Mouse (Mus musculus): ENCODE measurements around the gene Gnaz. TPM values are rescaled to one million over a fixed set of nuclear protein-coding genes. Genes with fewer than 3 reads are reported as not detected.
A peak's percentile ranks its signal among the peaks of the same experiment; 100 is the strongest.

Gnaz gene
- 100 to 1,000 TPM; 137 to 144 TPM for total RNA-seq (2021)
- long read RNA-seq, transcript Gnaz-201 (4 exons, 3,519 nt) = major isoform, 45 of 107 reads
- long read RNA-seq, transcript Gnaz-202 (2 exons, 3,331 nt) = minor isoform, 8 of 107 reads
- long read RNA-seq, partial matches to known transcripts = 2 of 107 reads
- long read RNA-seq, other reads (novel, unspliced or antisense) = 52 of 107 reads

GRCm38 (mm10) chr10:74966850-74967451 is at the start of gene Gnaz:
Gene Gnaz, plus strand, starts transcription at chr10:74967177.
- DNase-seq (ENCODE audit: low spot score in 2 of 2) = peak; percentile 99

- no peak for DNase-seq (ENCODE audit: low spot score in 2 of 2)
These were observed 47.7 kb upstream of the Gnaz start for GRCm38 (mm10) chr10:74919277-74919676.

GRCm38 (mm10) chr10:74920853-74921567 is 46.0 kb upstream of the Gnaz start:
- DNase-seq (ENCODE audit: low spot score in 2 of 2) = peak; percentile 54 to 72

- no peak for DNase-seq (ENCODE audit: low spot score in 2 of 2)
These were observed 45.4 kb upstream of the Gnaz start for GRCm38 (mm10) chr10:74921614-74922013.

- DNase-seq (ENCODE audit: low spot score in 2 of 2) = peak; percentile 52 to 73
These were observed 44.2 kb upstream of the Gnaz start for GRCm38 (mm10) chr10:74922763-74923162.

- DNase-seq (ENCODE audit: low spot score in 2 of 2) = no peak
These were observed 42.7 kb upstream of the Gnaz start for GRCm38 (mm10) chr10:74924274-74924673.

- peak; percentile 76 to 77 for DNase-seq (ENCODE audit: low spot score in 2 of 2)
These were observed 41.7 kb upstream of the Gnaz start for GRCm38 (mm10) chr10:74925324-74925723.

- no peak for DNase-seq (ENCODE audit: low spot score in 2 of 2)
These were observed 38.7 kb upstream of the Gnaz start for GRCm38 (mm10) chr10:74928276-74928675.

GRCm38 (mm10) chr10:74929578-74929977 is 37.4 kb upstream of the Gnaz start:
- DNase-seq (ENCODE audit: low spot score in 2 of 2) = no peak

- DNase-seq (ENCODE audit: low spot score in 2 of 2) = peak in 1 of 2 experiments; percentile 11
These were observed 36.4 kb upstream of the Gnaz start for GRCm38 (mm10) chr10:74930541-74930940.

GRCm38 (mm10) chr10:74931631-74932030 is 35.3 kb upstream of the Gnaz start:
- no peak for DNase-seq (ENCODE audit: low spot score in 2 of 2)

GRCm38 (mm10) chr10:74932487-74932886 is 34.5 kb upstream of the Gnaz start:
- no peak for DNase-seq (ENCODE audit: low spot score in 2 of 2)

- DNase-seq (ENCODE audit: low spot score in 2 of 2) = peak; percentile 70
These were observed 33.3 kb upstream of the Gnaz start for GRCm38 (mm10) chr10:74933548-74934190.

GRCm38 (mm10) chr10:74934521-74934920 is 32.5 kb upstream of the Gnaz start:
- no peak for DNase-seq (ENCODE audit: low spot score in 2 of 2)

- DNase-seq (ENCODE audit: low spot score in 2 of 2) = peak in 1 of 2 experiments; percentile 42
These were observed 32.0 kb upstream of the Gnaz start for GRCm38 (mm10) chr10:74935016-74935415.

- no peak for DNase-seq (ENCODE audit: low spot score in 2 of 2)
These were observed 29.8 kb upstream of the Gnaz start for GRCm38 (mm10) chr10:74937003-74937790.

- DNase-seq (ENCODE audit: low spot score in 2 of 2) = no peak
These were observed 28.6 kb upstream of the Gnaz start for GRCm38 (mm10) chr10:74938410-74938809.

- no peak for DNase-seq (ENCODE audit: low spot score in 2 of 2)
These were observed 27.7 kb upstream of the Gnaz start for GRCm38 (mm10) chr10:74939300-74939699.

GRCm38 (mm10) chr10:74940795-74941194 is 26.2 kb upstream of the Gnaz start:
- DNase-seq (ENCODE audit: low spot score in 2 of 2) = no peak

- DNase-seq (ENCODE audit: low spot score in 2 of 2) = no peak
These were observed 14.0 kb upstream of the Gnaz start for GRCm38 (mm10) chr10:74952830-74953443.

GRCm38 (mm10) chr10:74964380-74964779 is 2.6 kb upstream of the Gnaz start:
- DNase-seq (ENCODE audit: low spot score in 2 of 2) = no peak

Data from layer of hippocampus, postnatal 10 days (tissue).